Mouse (Mus musculus) embryonic facial prominence, embryonic 14.5 days (tissue): Measurements from ENCODE around the gene Cd247. TPM values are rescaled to one million over a fixed set of nuclear protein-coding genes. Genes with fewer than 3 reads are reported as not detected.

ENCODE experiments used
- ATAC-seq: fragments of 200-750 bp; cut with Nextera tagmentation; 2 replicates; pipeline ENCODE4 v1.8.0; 2017; ENCODE audit warnings: low read depth, moderate number of reproducible peaks, moderate TSS enrichment
- DNase-seq: peaks from one replicate; pipeline ENCODE4 v3.0.0-alpha.2; 2015; ENCODE audit warnings: low spot score
- H3K27ac ChIP-seq: fragments of 300-500 bp; sonication (generic); replicated peaks from 2 replicates; pipeline ENCODE4 v1.5.1; 2014; ENCODE audit warnings: low read depth, mild to moderate bottlenecking, low read length, moderate library complexity
- H3K27me3 ChIP-seq: fragments of 300-500 bp; sonication (generic); replicated peaks from 2 replicates; pipeline ENCODE4 v1.6.1; 2014; ENCODE audit warnings: low read length; ENCODE audit not compliant: control insufficient read depth, insufficient read depth
- H3K36me3 ChIP-seq: fragments of 300-500 bp; sonication (generic); 2 replicates; pipeline ENCODE4 v1.6.1; 2014; ENCODE audit warnings: low read length, mixed read lengths; ENCODE audit not compliant: control insufficient read depth, insufficient read depth
- H3K4me1 ChIP-seq: fragments of 300-500 bp; sonication (generic); 2 replicates; pipeline ENCODE4 v1.6.1; 2014; ENCODE audit warnings: antibody characterized with exemption, low read length; ENCODE audit not compliant: control insufficient read depth, insufficient read depth
- H3K4me2 ChIP-seq: fragments of 300-500 bp; sonication (generic); 2 replicates; pipeline ENCODE4 v1.6.1; 2014; ENCODE audit warnings: low read depth, mild to moderate bottlenecking, low read length, moderate library complexity, mixed read lengths
- H3K4me3 ChIP-seq: fragments of 300-500 bp; sonication (generic); 2 replicates; pipeline ENCODE4 v1.5.1; 2014; ENCODE audit warnings: low read depth, mild to moderate bottlenecking, low read length
- H3K9ac ChIP-seq: fragments of 300-500 bp; sonication (generic); 2 replicates; pipeline ENCODE4 v1.6.1; 2014; ENCODE audit warnings: low read depth, mild to moderate bottlenecking, low read length, moderate library complexity, mixed read lengths
- H3K9me3 ChIP-seq: fragments of 300-500 bp; sonication (generic); 2 replicates; pipeline ENCODE4 v1.6.1; 2016; ENCODE audit warnings: low read length; ENCODE audit not compliant: control insufficient read depth
- WGBS: fragments of 180-500 bp; shearing (Covaris S2); extraction: QIAGEN DNeasy Blood & Tissue Kit; methylation state at CpG from one replicate; pipeline ENCODE4 v1.1.7; 2014; 5-methylcytosine and 5-hydroxymethylcytosine counted together
- polyA plus RNA-seq: library from polyadenylated mRNA; unstranded; fragments of >200 nt; fragmentation: Nextera tagmentation; extraction: Ambion mirVana; gene quantifications from 2 replicates; pipeline ENCODE4 v1.2.1, GENCODE M21; 2014

The Cd247 gene
- polyA plus RNA-seq, 1 experiment from 2014 or later, result 0.42 TPM

DNA sequence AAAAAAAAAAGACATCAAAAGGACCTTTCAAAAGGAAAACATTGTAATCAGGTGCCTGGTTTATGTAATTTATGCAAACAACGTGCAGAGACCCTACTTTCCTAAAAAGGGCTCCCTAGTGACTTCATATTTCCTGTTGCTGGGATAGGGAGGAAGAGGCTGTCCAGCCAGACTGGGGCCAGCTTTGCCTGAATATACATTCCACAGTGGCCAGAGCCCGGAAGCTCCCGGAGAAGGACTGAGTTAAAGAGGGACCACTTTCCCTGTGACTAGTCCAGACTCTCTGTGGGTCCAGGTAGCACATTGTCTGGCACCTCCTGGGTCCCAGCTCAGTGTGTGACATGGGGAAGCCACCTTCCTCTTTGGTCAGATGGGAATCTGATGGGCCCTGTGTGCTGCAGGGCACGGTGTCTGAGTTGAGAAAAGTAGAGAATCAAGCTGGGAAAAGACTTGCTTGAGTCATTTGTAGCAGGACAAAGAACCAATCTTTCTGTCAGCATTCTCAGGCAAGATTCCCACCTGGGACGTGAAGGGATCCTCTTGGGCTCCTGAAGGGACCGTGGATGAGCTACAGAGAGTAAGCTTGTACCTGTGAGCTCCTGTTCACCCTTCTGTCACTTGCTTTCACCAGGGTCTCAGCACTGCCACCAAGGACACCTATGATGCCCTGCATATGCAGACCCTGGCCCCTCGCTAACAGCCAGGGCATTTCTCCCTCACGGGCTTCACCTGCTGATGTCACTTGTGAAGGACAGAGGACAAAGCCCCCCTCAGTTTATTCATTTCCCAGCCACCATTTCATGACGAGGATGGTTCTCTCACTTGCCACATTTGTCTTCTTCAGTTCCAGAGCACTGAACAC is 72.1 kb downstream of the Cd247 start:
- WGBS, result 63% methylated on average over 9 of the region's 9 CpGs
- H3K27me3 ChIP-seq, result no peaks in the 10 kb centered on the region
- no peak for ATAC-seq
- H3K9me3 ChIP-seq, result no peaks in the 10 kb centered on the region
- H3K27ac ChIP-seq, result no peak overlapping the region
- no peak overlapping the region for H3K4me2 ChIP-seq
- H3K36me3 ChIP-seq, result no peaks in the 10 kb centered on the region
- H3K9ac ChIP-seq, result no peak overlapping the region
- no peak overlapping the region for H3K4me3 ChIP-seq
- H3K4me1 ChIP-seq, result peaks cover 6% of the 10 kb centered on the region
- DNase-seq, result no peak

DNA sequence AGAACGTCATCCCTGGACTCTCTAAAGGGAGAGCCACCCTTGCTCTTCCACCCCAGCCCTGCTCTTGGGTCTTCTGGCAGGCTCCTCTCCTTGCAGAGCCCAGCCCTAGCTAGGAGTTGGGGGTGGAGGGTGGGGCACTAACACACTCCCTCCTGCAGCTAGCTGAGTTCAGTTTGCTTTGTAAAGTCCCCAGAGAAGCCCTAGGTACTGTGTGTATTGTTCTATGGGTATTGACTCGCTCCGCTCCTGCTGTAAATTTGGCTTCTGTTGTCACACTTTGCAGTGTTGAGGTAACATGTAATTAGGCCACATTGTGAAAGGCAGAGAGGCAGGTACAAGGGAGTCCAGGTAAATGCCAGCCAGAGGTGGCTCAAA is 72.7 kb downstream of the Cd247 start:
- no peak overlapping the region for H3K9ac ChIP-seq
- peak; percentile 51; the same call in 1 of the 2 replicates for ATAC-seq
- WGBS, result 75% methylated on average over 3 of the region's 3 CpGs

DNA sequence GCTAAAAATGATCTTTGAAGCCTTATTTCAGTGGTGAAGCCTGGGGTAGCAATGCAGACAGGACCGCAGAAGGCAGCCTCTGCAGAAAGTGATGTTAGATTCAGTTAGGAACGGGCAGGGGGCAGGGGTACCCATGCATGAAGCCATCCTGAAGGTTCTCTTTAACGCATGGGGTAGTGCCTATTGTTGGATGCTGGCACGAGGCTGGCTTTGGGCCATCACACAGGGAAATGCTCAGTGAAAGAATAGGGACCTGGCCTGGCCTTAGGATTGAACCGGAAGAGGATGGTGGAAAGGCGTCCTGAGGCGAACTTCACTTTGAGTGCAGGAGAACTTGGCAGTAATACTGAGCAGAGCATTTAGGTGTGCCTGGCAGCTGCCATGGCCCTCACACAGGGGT is 73.6 kb downstream of the Cd247 start:
- Histone ChIP-seq H3K4me2 (no peak overlapping the region), H3K27me3 (no peaks in the 10 kb centered on the region), H3K27ac (no peak overlapping the region), H3K4me3 (no peak overlapping the region), H3K4me1 (peaks cover 6% of the 10 kb centered on the region), H3K9me3 (no peaks in the 10 kb centered on the region), H3K36me3 (no peaks in the 10 kb centered on the region), H3K9ac (no peak overlapping the region)
- DNase-seq (no peak), ATAC-seq (no peak)
- WGBS, result 74% methylated on average over 7 of the region's 7 CpGs

More for the DNA sequence above, 72.7 kb downstream of the Cd247 start:
- DNase-seq, result no peak
- H3K9me3 ChIP-seq, result no peaks in the 10 kb centered on the region
- no peaks in the 10 kb centered on the region for H3K27me3 ChIP-seq
- H3K27ac ChIP-seq, result no peak overlapping the region
- peaks cover 6% of the 10 kb centered on the region for H3K4me1 ChIP-seq
- no peak overlapping the region for H3K4me2 ChIP-seq
- H3K36me3 ChIP-seq, result no peaks in the 10 kb centered on the region
- H3K4me3 ChIP-seq, result no peak overlapping the region

DNA sequence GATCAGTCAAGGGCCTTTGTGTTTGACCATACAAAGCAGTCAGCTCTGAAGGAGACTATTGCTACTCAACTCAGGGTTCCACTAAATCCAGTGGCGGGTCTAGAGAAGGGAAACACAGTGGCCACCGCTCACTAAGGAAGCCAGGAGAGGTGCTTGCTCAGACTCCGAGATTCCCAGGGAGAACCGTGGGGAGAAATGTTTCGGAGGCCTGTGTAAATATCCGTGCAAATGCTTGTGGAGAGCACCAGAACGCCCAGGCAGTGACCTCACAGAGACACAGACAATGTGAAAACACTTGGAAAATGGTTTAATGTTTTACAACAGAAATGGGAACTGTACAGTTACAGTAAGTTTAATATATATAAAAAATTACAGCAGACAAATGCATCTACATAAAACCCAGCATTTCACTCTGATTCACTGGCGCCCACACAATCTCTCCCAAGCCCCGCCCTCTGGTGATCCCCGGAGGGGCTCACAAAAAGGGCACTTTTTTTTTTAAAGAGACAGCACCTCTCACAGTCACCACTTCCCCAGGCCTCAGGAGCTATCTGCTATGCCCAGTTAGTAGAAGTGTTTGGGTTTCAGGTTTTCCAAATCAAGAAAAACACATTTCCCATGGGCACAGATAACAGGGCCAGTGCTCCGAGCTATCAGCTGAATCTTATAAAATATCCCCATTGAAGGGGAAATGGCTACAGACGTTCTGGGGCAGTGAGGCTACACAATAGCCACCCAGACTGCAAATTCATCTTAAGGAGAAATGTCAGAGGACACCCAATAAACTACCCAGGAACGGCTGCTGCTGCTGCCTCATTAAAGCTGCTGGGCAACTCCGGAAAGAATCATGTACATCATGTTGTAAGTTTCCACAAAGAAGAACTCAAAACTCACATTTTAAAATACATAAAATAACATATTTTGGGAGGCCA is 76.6 kb downstream of the Cd247 start:
- ATAC-seq, result no peak
- Histone ChIP-seq H3K27me3 (no peaks in the 10 kb centered on the region), H3K27ac (no peak overlapping the region), H3K9me3 (no peaks in the 10 kb centered on the region), H3K4me3 (no peak overlapping the region), H3K4me2 (no peak overlapping the region), H3K36me3 (no peaks in the 10 kb centered on the region), H3K4me1 (peaks cover 6% of the 10 kb centered on the region), H3K9ac (no peak overlapping the region)
- 43% methylated on average over 14 of the region's 14 CpGs for WGBS
- DNase-seq, result peak; percentile 33

DNA sequence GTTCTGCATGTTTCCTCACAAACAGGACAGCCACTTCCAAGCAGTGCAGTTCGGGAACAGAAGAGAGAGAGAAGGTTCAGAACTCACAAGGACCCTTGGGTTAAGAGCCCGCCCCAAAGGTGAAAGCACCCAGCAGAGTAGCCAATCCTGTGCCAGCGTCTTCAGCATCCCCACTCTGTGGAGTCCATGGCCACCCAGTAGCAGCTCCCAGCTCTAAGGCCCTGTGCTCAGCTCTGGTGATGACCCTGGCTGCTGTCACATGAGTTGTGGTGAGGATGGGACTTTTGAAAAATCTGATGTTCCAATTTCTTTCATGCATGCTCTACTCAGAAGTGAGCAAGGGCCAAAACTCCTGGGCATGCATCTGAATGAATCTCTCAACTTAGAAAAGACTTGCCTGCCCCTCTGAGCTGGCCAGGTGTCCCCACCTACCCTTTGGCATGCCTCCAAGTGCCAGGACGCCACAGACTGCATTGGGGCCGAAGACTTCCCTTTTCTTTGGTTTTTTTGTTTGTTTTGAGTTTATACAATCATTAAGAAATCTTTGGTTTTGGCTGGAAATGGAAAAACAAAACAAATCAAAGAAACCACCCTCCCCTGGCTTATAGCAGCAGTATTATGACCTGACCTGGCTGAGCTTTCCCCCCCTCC is 78.3 kb downstream of the Cd247 start:
- H3K9me3 ChIP-seq, result no peaks in the 10 kb centered on the region
- DNase-seq (no peak), ATAC-seq (no peak)
- H3K4me1 ChIP-seq, result peaks cover 6% of the 10 kb centered on the region
- H3K36me3 ChIP-seq, result no peaks in the 10 kb centered on the region
- 64% methylated on average over 5 of the region's 5 CpGs for WGBS
- no peak overlapping the region for H3K4me3 ChIP-seq
- H3K27ac ChIP-seq, result no peak overlapping the region
- H3K4me2 ChIP-seq, result no peak overlapping the region
- no peaks in the 10 kb centered on the region for H3K27me3 ChIP-seq
- no peak overlapping the region for H3K9ac ChIP-seq

DNA sequence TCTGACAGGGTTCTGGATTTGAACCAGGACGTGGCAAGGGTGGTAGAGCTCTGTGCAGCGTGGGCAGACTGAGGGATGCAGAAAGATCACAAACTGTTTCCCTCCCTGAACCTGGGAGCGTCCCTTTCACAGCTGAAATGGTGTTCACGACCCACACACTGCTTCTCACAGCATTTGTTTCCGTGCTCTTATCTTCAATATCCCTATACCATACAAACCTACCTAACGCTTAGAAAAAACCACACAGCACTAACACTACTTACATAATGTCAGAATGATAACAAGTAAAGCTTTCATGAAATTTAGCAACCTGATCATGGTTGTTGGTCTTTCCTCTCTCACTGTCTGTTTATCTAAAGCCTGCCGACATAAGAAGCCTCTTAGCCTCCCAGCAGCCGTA is 80.2 kb downstream of the Cd247 start:
- no peaks in the 10 kb centered on the region for H3K27me3 ChIP-seq
- no peak overlapping the region for H3K27ac ChIP-seq
- H3K4me1 ChIP-seq, result peaks cover 6% of the 10 kb centered on the region
- ATAC-seq (no peak), DNase-seq (no peak)
- 0 out of 2 replicates have a peak, but pooled peaks cover 2% of the 10 kb centered on the region for H3K36me3 ChIP-seq
- H3K9ac ChIP-seq, result no peak overlapping the region
- H3K4me3 ChIP-seq, result no peak overlapping the region
- no peak overlapping the region for H3K4me2 ChIP-seq
- H3K9me3 ChIP-seq, result no peaks in the 10 kb centered on the region
- WGBS, result 83% methylated on average over 8 of the region's 8 CpGs

DNA sequence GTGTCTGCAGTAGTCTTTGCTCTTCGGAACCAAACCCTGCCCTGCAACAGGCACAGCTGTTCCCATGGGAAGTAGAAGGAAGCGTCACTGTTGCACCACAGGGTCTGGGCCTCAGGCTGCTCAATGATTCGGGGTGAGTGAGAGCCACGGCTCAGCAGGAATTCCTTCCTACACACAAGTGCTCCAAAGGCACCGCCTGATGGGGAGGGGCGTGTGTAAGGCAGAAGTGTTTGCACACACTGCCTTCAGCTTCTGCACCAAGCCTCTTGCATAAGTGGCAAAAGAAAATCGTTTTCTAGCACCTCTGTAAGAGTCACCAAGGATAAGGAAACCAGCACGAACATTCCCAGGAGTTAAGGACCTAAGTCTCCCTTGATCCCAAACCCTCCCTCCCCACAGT is 86.2 kb downstream of the Cd247 start:
- DNase-seq (no peak), ATAC-seq (no peak)
- Histone ChIP-seq H3K27ac (no peak overlapping the region), H3K4me2 (no peak overlapping the region), H3K36me3 (peaks cover 38% of the 10 kb centered on the region), H3K9me3 (no peaks in the 10 kb centered on the region), H3K4me1 (no peaks in the 10 kb centered on the region), H3K27me3 (no peaks in the 10 kb centered on the region), H3K9ac (no peak overlapping the region), H3K4me3 (no peak overlapping the region)
- 45% methylated on average over 8 of the region's 8 CpGs for WGBS

DNA sequence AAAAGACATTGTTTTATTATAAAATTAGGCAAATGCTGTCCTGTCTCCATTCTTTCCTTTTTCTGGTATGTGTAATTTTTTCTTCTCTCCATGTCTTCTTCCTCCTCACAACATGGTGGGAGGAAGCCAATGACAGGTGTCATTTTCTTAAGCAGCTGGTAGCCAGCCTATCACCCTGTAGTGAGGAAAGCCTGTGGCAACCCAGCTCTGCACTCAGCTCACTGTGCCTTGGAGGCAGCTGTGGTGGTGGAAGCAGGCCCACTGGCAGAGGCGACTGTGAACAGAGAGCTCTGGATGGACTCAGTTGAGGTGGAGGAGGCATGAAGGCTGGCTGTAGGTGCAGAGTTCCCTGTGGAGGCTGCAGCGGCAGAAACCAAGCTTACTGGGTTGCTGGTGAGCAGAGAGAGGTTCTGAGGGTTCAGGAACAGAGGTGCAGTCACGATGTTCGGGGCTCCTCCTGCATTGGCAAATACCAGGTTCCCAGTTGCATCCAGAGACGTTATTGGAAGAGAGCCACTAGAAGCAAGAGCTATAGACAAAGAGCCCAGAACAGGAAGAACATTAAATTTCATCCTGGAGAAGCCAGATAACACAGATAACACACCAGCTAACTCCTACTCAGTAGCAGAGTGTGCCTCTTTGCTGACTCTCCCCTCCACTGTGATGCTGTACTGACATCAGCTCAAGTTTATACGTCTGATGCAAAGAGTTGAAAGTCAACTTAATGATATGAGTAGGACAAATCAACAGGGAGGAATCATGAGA is 87.2 kb downstream of the Cd247 start:
- H3K4me1 ChIP-seq, result no peaks in the 10 kb centered on the region
- no peak overlapping the region for H3K9ac ChIP-seq
- H3K4me3 ChIP-seq, result no peak overlapping the region
- no peak overlapping the region for H3K4me2 ChIP-seq
- no peak overlapping the region for H3K27ac ChIP-seq
- 90% methylated on average over 6 of the region's 6 CpGs for WGBS
- ATAC-seq (no peak), DNase-seq (no peak)
- no peaks in the 10 kb centered on the region for H3K27me3 ChIP-seq
- H3K36me3 ChIP-seq, result peaks cover 44% of the 10 kb centered on the region
- H3K9me3 ChIP-seq, result no peaks in the 10 kb centered on the region
